Mouse (Mus musculus) right cerebral cortex, adult 2 months (tissue): Measurements from ENCODE around the gene Tnnt3.

Experiments used
- DNase-seq, 2 experiments: peaks; one replicate each; pipeline ENCODE4 v3.0.0; 2021 to 2022; ENCODE audit warnings: low spot score in 2 of 2

Gene Tnnt3

GRCm38 (mm10) chr7:142564955-142565643 lies 66.5 kb downstream of the Tnnt3 start:
- no peak for DNase-seq
